Mouse (Mus musculus): ENCODE measurements around the gene Cyb5d1.
"Not testable (repeated sequence)": the region's sequence is repeated elsewhere in the genome, so short reads cannot be mapped to it uniquely, and the experiment has no call there.

Cyb5d1 gene

DNA sequence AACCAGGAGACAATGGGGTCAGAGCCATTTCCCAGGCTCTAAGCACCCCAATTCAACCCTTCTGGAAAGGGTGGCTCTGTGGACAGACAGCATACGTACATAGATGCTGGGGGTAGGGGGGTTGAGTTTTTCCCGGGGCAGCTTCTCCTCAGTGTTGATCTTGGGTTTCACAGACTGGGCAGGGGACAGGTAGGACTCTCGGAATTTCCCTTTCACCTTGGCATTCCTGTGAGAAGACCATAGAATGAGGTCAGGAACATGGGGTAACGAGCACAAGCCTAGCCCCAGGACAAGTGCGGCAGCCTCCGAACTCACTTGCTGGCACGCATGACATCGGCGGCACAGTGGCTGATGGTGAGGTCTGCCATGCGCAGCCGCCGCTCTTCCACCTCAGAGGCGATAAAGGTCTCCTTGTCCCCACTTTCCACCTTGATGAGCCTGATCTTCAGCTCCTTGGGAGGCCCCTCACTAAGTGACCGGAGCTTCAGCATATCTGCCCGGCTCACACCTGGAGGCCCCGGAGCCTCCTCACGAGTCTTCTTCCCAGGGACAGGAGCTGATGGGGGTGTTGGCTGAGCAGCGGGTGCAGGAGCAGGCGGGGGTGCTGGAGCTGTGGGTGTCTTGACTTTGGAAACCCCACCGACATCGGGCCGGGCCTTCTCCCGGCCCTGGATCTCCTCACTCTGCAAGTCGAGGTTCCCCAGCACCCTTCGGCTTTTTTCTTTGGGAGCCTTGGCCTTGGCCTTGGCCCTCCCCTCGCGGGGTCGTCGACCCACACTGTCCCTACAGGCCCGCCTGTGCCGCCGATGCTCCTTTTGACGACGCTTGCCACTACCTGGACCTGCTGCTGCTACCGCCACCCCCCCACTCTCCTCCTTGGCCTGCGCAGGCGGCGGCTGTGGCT lies 8.5 kb upstream of the Cyb5d1 start:
- DNase-seq = peak; percentile 50

DNA sequence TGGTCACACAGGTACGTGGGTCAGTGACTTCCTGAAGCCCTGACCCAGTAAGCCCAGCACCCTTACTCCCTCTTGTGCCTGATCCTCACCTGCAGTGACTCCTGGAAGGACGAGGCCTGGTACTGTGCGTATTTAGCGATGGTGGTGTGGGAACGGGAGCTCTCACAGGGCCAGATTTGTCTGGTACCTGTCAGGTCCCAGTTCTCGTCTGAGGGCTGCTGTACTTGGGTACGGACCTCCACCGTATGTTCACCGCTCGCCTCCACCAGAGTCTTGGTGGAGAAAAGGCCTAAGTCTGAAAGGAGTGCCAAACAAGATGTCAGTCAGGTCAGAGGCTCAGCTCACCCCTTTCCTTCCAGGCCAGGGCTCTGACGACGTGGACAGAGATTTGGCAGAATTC lies 6.6 kb upstream of the Cyb5d1 start:
- no peak for DNase-seq

DNA sequence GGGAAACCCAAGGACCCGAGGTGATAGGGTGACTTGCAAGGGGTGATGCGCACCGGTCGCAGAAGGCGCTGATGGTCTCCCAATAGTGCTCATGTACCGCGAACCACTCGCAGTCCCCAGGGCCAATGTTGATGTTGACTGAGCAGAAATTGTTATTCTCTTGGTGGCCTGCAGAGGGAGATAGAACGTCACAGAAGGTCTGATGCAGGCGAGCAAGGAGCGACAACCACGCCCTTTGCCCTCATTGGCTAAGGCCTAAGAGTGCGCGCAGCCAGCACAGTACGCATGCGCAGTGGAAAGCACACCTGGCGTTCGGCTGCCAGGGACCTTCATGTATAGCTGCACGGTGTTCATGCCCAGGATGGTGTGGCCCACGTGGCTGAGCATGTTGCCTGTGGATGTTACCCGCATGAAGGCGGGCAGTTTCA lies 5.8 kb upstream of the Cyb5d1 start:
- DNase-seq = peak; percentile 97

DNA sequence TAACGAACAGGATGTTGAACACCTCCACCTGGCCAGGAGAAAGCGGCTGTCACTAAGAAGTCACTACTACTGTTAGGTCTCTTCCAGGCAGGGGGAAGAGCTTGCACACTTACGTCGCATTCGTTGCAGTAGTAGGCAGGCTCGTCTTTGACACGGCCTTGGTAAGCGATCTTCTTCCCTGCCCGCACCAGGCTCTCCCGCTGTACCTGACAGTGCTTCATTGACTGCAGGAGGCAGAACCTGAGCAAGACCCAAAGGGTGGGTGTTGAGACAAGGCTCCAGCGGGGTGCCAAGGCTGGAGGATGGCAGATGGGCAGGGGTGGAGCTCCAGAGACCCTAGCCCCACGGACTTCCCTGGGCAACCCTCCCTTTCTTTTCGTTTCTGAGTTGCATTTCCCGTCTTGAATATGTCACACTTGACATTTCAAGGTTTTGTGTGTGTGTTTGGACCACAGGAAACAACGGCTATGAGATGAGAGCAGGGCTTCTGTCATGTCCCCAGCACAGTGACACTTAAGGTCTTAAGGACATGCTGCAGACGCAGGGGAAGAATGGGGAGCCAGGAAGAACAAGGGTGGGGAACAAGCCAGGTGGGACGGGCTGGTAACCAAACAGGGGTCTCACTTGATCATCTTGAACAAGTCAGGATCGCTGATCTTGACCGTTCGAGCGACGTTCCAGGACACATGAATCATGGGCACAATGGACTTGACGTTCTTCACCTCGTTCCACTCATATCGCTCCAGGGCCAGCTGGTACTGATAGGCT lies 4.8 kb upstream of the Cyb5d1 start:
- peak; percentile 58 for DNase-seq

DNA sequence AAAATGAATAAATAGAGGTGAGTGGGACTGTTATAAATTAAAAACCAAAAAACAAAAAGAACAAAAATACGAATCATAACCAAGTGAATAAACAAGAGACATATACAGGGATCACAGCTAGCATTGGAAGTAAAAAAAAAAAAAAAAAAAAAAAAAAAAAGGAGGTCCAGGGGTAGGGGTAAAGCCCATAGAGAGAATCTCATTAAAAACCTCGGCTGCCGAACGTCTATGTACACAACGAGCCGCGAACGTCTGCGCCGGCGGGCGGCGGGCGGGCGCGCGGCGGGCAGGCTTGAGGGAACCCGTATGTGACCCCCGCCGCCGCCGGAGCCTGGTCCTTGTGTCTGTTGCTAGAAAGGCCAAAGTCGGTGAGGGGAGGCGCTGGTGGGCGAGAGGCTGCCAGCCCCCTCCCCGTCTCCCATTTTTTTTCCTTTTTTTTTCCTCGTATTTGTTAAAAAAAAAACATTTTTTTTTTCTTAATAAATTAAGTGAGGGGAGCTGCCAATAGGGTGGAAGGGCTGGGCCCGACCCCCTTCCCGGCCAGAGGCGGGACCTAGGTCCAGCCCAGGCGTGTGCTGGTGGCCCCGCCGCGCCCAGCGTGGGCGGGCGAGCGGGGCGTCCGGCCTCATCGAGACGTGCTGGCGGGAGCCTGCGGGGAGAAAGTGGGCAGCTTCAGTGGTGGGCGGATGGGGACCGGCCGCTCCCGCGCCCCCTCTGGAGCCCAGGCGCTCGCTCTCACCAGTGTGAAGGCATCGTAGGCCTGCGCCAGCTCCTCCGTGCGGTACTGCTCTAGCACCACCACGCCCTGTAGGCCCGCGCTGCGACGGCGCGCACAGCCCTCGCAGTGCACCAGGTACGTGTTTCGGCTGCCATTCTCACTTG lies 4.0 kb upstream of the Cyb5d1 start:
- DNase-seq = peak; percentile 59

DNA sequence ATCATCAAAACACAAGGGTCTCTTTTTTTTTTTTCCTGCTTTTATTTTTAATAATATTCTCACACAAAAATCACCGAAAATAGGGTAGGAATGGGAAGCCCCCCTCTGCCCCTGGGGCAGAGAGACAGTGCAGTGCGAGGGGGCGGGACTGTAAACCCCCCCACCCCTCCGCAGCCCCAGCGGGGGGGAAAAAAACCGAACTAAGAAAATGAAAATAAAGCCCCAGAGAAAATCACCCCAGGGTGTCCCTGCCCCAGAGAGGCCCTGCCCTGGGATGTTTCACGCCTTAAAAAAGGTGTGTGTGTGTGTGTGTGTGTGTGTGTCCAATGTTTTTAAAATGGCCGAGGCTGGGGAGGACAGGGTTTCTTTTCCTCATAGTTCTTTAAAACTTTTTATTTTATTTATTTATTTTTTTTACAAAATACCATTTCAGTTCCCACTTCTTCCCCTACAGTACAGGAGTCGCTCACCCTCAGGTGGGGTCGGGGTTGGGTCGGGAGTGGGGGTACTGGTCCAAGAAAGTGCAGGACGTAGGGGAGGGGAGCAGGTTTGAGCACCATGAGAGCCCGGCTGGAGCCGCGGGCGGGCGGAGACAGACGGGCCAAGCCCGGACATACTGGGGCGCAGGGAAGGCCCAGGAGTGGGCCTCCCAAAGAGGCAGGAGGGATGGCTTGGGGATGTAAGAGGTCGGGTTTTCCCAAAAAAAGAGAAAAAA lies 3.2 kb upstream of the Cyb5d1 start:
- peak; percentile 62 for DNase-seq

DNA sequence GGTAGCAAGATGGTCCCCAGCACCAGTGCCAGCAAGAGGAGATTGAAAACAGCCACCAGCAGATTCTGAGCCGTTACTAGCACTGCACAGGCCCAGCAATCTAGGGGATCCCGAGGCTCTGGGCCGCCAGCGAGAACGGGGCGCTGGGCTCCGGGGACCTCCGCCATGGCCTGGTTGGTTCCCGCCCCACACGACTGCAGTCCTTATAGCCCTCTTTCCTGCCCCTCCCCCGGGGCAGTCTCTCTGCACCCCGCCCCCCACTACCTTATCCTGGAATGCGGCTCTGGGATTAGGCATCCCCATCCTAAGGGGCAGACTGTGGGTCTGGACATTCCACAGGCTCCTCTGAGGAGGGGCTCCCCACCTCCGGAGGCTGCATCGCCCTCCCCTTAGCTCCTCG lies 2.6 kb upstream of the Cyb5d1 start, which contains the start of gene Tmem88:
Gene Tmem88, minus strand, starts transcription at position 176 of the 400 bp plus-strand sequence.
- peak; percentile 69 for DNase-seq

DNA sequence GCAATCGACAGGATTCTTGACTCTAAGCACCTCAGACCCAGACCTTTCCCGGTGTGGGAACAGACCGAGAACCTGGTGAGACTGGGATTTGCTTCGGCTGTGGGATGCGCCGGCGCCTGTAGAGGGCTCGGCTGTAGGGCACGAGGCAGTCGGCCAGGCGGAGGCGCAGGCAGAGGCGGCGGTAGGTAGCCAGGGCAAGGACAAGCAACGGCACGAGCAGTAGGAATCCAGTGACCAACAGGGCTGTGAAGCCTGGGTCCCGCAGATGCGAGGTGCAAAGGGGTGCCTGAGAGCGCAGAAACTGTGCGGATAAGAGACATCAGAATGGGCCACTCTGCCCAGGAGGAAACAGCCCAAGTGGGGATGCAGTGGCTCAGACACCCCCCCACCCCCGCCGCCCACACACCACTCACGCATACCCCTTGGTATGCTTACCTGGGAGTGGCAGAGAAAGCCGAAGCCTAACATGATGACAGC lies 2.2 kb upstream of the Cyb5d1 start:
- DNase-seq = peak; percentile 69

DNA sequence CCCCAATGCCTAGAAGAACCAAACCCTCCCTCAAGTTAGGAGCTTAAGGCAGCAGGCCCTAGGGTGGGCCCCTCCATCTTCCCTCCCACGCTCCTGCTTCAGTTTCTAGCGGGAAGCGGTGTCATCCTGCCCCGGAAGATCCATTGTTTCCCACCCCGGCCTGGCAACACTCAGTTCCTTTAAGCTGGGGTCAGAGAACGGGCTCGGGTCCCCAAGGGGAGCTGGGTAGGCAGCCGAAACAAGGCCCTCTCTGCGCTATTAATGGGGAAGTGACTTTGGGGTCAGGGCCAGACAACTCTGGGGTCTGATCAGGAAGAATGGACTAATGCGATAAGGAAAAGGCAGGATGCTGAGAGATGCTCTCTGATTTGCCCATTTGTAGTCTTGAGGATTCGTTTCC lies 1.3 kb upstream of the Cyb5d1 start:
- DNase-seq = peak; percentile 68

DNA sequence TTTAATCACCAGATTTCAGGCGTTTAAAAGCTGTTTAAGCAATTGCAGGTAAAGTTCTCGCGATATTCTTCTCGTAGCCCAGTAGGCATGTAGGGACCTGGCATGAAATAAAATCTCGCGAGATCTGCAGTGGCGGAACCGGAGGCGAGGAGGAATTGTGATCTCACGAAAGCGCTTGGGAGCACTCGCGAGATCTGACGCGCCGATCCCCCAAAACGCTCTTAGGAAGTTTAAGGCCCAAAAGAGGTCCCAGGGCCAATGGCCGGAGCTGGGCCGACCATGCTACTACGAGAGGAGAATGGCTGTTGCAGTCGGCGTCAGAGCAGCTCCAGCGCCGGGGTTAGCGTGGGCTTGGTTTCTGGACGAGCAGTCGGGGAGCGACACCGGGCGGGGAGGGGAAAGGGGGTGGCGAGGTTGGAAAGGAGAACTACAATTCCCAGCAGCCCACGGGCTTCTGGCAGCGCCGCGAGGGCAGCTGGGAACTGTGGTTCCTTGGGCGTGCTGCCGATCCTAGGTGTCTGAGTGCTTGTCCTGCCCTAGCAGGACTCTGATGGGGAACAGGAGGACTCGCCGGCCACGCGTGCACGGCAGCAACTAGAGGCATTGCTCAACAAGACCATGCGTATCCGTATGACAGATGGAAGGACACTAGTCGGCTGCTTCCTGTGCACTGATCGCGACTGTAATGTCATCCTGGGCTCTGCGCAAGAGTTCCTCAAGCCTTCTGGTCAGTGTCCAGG lies 373 bp upstream of the Cyb5d1 start:
- DNase-seq = peak; percentile 99

DNA sequence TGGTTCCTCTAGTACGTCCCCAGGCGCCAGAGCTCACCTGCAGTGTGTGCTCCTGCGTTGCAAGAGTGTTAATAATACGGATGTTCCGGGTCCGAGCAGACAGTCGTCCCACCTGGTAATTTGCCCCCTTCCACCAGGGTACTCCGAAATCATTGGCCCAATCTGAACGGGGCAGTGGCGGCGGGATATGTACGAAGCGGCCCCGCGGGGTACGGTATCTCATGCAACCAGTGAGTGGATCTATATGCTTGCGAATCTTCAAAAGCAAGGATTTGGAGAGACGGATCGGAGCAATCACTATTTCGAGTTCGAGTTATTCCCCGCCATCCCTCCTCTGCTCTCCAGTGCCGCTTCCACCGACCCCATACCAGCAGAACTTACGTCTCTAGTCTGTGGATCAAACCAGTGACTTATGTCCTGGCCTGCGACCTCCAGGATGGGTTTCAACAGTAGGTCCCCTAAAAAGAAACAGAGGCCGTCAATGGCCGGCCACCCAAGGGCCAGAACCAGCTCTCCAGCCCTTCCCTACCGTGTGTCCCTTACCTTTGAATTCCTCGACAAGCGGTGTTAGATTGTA lies 752 bp downstream of the Cyb5d1 start:
- DNase-seq = not testable (repeated sequence)

DNA sequence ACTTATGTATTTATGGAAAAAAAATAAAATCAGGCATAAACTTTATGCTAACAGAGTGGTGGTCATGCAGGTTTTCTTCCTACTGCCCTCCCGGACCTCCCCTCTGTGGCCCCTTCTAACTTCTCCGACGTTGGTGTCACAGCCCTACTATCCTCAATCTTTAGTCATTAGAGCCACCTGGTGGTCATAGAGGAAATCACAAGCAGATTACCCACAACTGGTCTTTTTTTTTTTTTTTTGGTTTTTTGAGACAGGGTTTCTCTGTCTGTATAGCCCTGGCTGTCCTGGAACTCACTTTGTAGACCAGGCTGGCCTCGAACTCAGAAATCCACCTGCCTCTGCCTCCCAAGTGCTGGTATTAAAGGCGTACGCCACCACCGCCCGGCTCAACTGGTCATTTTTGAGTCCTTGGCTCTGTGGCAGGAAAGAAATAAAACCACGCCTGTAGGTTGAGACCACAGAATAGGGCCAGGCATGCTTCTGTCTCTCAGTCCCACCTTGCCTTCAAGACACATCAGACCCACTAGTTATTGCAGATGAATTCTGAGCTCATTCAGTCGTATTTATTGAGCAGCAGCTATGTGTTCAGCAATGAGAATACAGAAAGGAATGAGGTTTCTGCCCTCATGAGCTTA lies 4.9 kb downstream of the Cyb5d1 start:
- DNase-seq = peak; percentile 89

DNA sequence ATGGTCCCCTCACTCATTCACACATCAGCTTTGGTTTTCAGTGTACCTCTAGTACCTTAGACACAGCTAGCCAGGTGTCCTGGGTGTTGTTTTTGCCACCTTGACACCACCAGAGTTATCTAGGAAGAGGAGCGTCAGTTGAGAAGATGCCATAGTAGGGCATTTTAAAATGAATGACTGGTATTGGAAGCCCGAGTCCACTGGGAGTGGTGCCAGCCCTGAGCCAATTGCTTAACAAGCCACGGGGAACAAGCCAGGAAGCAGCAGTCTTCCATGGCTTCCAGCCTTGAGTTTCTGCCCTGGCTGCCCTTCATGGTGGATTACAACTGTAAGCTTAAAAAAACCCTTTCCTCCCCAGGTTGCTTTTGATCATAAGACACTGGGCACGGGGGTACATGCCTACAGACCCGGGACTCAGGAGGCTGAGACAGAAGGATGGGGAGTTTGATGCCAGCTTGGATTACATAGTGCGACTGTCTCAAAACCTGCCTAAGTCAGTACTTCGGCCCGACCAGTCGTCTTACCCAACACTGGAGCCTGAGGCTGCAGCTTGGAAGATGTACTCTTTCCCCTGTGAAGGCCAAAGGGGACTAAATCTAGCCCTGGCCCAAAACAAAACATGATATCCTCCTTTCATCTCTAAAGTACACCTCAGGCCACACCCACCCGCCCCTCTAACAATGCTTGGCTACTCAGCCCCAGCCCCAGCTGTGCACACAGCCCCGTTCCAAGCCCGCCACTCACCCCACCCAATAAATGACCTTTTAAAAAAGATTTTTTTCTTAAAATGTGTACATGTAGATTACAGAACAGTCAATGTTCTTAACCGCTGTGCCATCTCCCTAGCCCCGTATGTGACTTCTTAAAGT lies 5.7 kb downstream of the Cyb5d1 start:
- peak; percentile 61 for DNase-seq

DNA sequence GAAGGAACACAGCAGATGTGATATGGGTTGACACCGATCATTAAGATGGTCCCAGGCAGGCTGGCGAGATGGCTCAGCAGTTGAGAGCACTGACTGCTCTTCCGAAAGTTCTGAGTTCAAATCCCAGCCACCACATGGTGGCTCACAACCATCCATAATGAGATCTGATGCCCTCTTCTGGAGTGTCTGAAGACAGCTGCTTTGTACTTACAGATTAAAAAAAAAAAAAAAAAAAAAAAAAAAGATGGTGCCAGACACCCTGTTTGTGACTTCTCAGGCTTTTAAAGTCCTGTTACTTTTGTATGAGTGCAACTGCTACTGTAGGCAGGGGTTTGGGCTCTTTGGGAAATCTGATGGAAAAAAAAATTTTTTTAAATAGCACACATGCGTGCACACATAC lies 6.8 kb downstream of the Cyb5d1 start:
- no peak for DNase-seq

DNA sequence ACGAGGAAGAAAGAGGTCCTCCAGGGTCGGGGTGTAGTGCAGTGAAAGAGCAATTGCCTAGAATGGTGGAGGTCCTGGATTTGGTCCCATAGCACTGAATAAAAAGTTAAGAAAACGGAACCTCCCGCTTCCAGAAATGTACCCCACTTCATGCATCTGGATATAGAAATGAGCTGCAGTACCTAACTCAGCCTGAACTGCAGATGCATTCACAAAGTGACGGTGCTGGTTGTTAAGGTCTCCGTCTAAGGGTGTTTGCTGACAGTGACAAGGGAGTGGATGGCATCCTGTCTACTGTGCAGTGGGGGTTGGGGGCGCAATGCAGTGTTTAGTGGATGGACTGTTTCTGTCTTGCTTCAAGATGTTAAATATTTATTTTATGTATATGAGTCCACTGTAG lies 8.7 kb downstream of the Cyb5d1 start:
- DNase-seq = no peak

DNA sequence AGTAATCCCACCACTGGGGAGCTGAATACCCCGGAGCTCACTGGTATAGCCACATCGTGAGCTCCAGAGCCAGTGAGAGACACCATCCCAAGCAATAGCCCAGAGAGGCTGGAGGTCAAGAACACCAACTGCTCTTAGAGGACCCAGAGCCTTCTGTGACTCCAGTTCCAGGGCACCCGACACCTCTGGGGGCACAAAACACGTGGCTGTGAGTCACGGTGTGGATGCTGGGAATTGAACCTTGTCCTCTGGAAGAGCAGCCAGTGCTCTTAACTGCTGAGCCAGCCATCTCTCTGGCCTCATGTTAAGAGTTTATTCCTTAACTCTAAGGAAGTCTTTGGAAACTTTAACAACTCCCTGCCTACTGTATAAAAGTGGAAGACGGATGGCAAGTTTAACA lies 10.5 kb downstream of the Cyb5d1 start:
- no peak for DNase-seq

DNA sequence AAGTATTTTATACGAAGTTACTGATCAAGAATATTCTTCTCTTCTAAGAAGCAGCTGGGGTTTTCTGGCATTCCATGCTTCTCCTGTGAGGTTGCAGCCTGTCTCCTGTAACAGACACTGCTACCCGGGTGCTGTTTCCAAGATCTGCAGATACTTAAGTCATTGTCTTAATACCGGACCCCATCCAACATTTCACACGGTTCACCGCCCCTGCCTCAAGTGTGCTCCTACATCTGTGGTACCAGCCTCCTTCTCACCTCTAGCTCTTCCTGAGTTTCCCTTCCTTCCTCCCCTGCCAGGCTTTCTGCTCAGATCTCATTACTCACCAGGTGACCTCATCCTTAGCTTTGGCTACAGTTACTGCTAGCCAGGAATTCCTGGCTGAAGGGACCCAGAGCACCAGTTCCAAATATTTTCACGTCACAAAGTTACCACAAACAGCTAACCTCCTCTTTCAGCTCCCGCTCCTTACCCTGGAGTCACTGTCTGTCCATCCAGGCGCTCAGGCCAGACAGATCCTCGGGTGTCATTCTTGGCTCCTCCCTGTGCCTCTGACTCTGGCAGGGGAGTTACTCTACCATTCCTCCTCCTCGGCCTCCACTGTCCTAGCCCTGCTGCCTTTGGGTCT lies 12.8 kb downstream of the Cyb5d1 start:
- DNase-seq = no peak

DNA sequence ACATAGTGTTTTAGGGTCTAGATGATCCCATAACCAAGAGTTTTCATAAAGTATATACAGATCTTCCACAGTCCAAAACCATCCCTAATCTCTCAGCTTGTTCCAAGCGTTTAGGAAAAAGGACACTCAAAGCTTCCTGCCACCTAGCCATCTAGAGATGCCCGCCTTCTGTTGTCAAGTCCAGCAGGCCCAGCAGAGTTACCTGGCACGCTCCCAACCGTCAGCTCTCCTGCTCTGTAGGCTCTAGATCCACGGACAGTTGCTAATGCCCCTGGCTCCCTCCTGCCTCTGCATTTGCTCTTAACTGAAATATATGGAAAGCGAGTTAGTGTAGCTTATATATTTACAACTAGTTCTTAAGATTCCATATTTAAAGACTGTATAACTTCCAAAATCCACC lies 14.1 kb downstream of the Cyb5d1 start:
- no peak for DNase-seq

DNA sequence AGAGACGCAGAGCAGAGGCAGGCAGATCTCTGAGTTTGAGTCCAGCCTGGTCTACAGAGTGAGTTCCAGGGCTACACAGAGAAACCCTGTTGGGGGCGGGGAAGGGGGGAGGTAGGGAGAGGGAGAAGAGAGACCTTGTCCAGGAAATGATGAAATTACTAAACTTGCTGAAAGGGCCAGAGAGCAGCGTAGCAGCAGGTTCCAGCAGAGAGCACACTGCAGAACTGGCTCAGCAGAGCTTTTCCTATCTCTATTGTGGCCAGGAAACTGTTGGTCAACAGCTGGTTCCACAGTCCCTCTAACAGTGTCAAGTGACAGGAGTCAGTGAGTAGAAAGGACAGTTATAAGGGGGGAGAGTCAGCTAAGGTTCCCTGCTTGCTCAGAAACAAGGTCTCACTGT lies 15.8 kb downstream of the Cyb5d1 start:
- no peak for DNase-seq
